Mouse (Mus musculus) stomach, embryonic 15.5 days (tissue): ENCODE data around the gene Wdr77. TPM values are rescaled to one million over a fixed set of nuclear protein-coding genes. Genes with fewer than 3 reads are reported as not detected.

ENCODE experiments used
- ATAC-seq: fragments of 200-750 bp; cut with Nextera tagmentation; 2 replicates; pipeline ENCODE4 v1.8.0; 2017; ENCODE audit warnings: low read depth, moderate number of reproducible peaks, moderate TSS enrichment; ENCODE audit not compliant: insufficient read depth, low FRiP score
- H3K27ac ChIP-seq: fragments of 300-500 bp; sonication (generic); 2 replicates; pipeline ENCODE4 v1.5.1; 2015; ENCODE audit warnings: mild to moderate bottlenecking, inconsistent platforms
- H3K27me3 ChIP-seq: fragments of 300-500 bp; sonication (generic); replicated peaks from 2 replicates; pipeline ENCODE4 v1.6.1; 2015; ENCODE audit warnings: inconsistent platforms
- H3K36me3 ChIP-seq: fragments of 300-500 bp; sonication (generic); 2 replicates; pipeline ENCODE4 v1.6.1; 2015; ENCODE audit warnings: inconsistent platforms
- H3K4me1 ChIP-seq: fragments of 300-500 bp; sonication (generic); 2 replicates; pipeline ENCODE4 v1.6.1; 2015; ENCODE audit warnings: inconsistent platforms
- H3K4me2 ChIP-seq: fragments of 300-500 bp; sonication (generic); 2 replicates; pipeline ENCODE4 v1.6.1; 2015; ENCODE audit warnings: mild to moderate bottlenecking, inconsistent platforms
- H3K4me3 ChIP-seq: fragments of 300-500 bp; sonication (generic); replicated peaks from 2 replicates; pipeline ENCODE4 v1.5.1; 2015; ENCODE audit warnings: inconsistent platforms
- H3K9ac ChIP-seq: fragments of 300-500 bp; sonication (generic); 2 replicates; pipeline ENCODE4 v1.6.1; 2015; ENCODE audit warnings: inconsistent platforms
- H3K9me3 ChIP-seq: fragments of 300-500 bp; sonication (generic); 2 replicates; pipeline ENCODE4 v1.6.1; 2016; ENCODE audit warnings: inconsistent platforms
- whole genome bisulfite sequencing: fragments of 180-500 bp; shearing (Covaris S2); methylation state at CpG from one replicate; pipeline ENCODE4 v1.1.7; 2015; 5-methylcytosine and 5-hydroxymethylcytosine counted together
- polyA plus RNA-seq: library from polyadenylated mRNA; unstranded; fragments of >200 nt; fragmentation: Nextera tagmentation; extraction: Ambion mirVana; gene quantifications from 2 replicates; pipeline ENCODE4 v1.2.1, GENCODE M21; 2015

The Wdr77 gene
- polyA plus RNA-seq, 1 experiment from 2014 or later: 118 TPM

DNA sequence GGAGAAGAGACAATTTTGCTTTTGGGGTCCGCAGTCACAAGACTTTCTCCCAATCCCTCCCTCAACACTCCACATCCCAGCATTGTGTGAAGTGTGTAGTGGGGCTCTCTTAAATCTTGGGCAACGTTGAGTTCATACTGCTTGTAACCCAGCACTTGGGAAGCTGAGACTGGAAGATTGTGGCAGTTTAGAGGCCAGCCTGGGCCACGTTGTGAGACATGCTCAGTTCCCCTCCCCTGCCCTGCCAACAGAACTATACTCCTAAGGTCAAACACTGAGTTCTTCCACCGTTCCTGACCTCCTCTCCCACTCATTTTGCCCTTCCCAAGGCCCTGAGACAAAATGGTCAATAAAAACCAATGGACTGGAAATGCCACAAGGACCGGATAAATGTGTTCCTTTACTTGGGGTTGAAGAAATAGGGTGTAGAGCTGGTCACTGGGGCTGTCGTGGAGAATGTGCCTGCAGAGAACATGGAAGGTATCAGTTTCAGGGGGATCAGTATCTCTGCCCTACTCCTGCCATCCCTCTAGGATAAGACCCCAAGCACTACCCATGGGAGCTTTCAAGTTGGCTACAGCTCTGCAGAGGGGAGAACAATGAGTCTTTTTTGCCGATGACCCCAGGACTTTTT lies 31.5 kb upstream of the Wdr77 start:
- no peak overlapping the region for H3K9ac ChIP-seq
- H3K36me3 ChIP-seq: no peaks in the 10 kb centered on the region
- H3K27me3 ChIP-seq: no peaks in the 10 kb centered on the region
- WGBS: 75% methylated on average over 7 of the region's 7 CpGs
- H3K9me3 ChIP-seq: no peaks in the 10 kb centered on the region
- no peak overlapping the region for H3K4me2 ChIP-seq
- no peaks in the 10 kb centered on the region for H3K4me1 ChIP-seq
- no peak for ATAC-seq
- H3K4me3 ChIP-seq: no peak overlapping the region
- no peak overlapping the region for H3K27ac ChIP-seq

DNA sequence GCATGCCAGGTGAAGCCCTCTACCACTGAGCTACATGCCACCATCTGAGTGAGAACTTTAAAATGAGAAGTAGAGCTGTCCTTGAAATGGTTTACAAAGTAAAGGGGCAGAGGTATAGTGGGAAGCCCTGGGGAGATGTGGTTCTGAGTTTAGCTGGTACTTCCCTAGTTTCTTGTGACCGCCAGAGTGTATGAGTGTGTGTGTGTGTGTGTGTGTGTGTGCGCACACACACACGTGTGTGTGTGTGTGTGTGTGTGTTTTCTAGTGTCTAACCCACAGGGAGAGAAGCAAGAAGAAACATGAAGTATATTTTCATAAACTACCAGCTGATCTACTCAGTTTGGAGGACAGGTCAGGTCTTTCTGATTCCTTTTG lies 31.0 kb upstream of the Wdr77 start:
- Histone ChIP-seq H3K36me3 (no peaks in the 10 kb centered on the region), H3K9me3 (no peaks in the 10 kb centered on the region), H3K27me3 (no peaks in the 10 kb centered on the region), H3K27ac (no peak overlapping the region), H3K4me2 (no peak overlapping the region), H3K9ac (no peak overlapping the region), H3K4me3 (no peak overlapping the region), H3K4me1 (no peaks in the 10 kb centered on the region)
- no peak for ATAC-seq
- WGBS: 78% methylated on average over 3 of the region's 3 CpGs

DNA sequence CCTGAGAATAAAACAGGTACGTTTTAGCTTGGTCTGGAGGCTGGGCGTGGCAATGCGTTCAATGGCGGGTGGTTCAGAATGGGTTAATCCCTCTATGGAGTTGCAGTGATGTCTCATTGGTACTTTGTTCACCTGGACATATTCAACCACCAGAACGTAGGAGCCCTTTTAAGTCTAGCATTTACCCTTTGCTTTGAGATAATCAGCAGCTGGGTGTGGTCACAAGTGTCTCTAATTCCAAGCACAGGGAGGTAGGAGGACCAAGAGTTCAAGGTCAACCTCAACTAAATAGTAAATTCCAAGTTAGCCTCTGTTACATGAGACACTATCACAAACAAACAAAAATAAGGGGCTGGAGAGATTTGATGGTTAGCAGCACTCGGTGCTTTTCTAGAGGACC lies 30.4 kb upstream of the Wdr77 start:
- 77% methylated on average over 6 of the region's 6 CpGs for WGBS
- Histone ChIP-seq H3K4me3 (no peak overlapping the region), H3K9me3 (no peaks in the 10 kb centered on the region), H3K36me3 (no peaks in the 10 kb centered on the region), H3K4me2 (no peak overlapping the region), H3K4me1 (no peaks in the 10 kb centered on the region), H3K27ac (no peak overlapping the region), H3K9ac (no peak overlapping the region), H3K27me3 (no peaks in the 10 kb centered on the region)
- ATAC-seq: no peak

DNA sequence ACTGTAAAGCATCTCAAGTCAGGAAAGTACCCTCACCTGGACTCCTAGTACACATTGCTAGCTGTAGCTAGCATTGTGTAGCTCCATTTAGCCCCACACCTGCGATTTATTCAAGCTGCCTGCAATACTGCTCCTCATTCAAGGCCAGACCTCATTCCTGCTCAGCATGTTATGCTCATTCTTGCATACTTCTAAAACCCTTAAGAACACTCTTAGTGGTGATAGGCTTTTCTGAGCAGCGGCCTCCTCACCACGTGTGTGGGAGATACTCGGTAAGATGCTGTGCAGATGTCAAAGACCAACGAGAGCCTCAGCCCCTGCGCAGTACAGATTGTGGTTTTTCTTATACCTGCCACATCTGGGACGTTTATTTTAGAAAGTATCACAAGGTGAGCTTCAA lies 29.3 kb upstream of the Wdr77 start:
- WGBS: 79% methylated on average over 7 of the region's 7 CpGs
- no peak overlapping the region for H3K4me3 ChIP-seq
- H3K4me2 ChIP-seq: no peak overlapping the region
- ATAC-seq: no peak
- no peak overlapping the region for H3K27ac ChIP-seq
- no peaks in the 10 kb centered on the region for H3K9me3 ChIP-seq
- H3K36me3 ChIP-seq: no peaks in the 10 kb centered on the region
- no peak overlapping the region for H3K9ac ChIP-seq
- H3K27me3 ChIP-seq: no peaks in the 10 kb centered on the region
- H3K4me1 ChIP-seq: no peaks in the 10 kb centered on the region

DNA sequence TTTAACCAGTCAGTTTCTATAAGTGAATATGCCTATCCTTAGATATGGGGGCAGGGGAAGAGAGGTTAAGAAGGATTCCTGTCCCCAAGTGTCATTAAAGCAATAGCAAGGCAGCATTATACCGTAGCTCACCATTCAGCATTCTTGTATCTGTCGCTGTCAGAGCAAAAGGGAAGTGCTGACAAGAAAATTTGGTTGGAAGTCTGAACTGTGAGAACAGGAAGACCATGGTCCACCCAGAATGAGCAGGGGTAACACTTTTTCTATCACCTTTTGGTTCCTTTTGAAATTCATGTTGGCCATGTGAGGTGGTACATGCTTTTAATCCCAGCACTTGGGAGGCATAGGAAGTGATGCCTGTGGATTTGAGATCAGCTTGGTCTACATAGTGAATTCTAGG lies 28.1 kb upstream of the Wdr77 start:
- no peaks in the 10 kb centered on the region for H3K9me3 ChIP-seq
- no peaks in the 10 kb centered on the region for H3K4me1 ChIP-seq
- 72% methylated on average over 2 of the region's 2 CpGs for WGBS
- ATAC-seq: no peak
- H3K27ac ChIP-seq: no peak overlapping the region
- no peaks in the 10 kb centered on the region for H3K27me3 ChIP-seq
- H3K4me3 ChIP-seq: no peak overlapping the region
- no peaks in the 10 kb centered on the region for H3K36me3 ChIP-seq
- H3K4me2 ChIP-seq: no peak overlapping the region
- H3K9ac ChIP-seq: no peak overlapping the region

DNA sequence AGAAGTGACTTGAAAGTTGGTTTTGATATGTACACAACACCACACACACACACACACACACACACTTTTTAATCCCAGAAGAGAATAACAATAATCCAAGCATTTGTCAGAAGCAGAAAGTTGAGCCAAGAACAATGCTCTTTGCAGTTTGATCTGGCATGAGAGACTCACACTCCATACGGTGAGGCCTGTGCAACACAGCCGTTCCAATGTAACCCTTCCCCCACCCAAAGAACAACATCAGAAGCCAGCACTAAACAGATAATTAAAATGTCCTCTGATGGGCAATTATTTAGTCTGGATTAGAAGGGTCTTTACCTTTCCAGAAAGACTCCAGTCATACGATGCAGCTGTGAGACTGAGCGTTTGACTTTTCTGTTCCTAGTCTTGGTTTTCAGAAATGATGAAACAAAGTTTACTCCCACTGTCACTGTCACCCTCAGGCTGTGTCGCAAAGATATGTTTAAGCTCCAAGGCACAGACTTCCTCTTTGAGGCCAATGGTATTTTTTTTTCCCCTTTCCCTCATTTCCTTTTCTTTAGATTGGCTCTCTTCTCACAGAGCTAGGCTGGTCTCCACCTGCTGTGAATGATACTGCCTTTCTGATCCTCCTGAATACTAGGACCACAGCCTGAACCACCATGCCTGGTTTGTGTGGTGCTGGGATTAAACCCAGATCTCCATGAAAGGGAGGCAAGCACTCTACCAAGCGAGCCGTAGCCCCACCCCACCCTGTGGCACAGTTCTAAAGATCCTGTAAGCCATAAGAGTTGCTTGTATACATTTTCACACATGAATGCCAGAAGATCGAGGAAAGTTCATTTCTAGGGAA lies 26.7 kb upstream of the Wdr77 start, which contains the start of gene I830077J02Rik:
I830077J02Rik (minus strand) TSS at position 425 of the 832 bp plus-strand sequence.
- Histone ChIP-seq H3K27me3 (no peaks in the 10 kb centered on the region), H3K4me3 (no peak within 1 kb of the TSS), H3K9me3 (no peaks in the 10 kb centered on the region), H3K4me1 (no peaks in the 10 kb centered on the region), H3K36me3 (no peaks in the 10 kb centered on the region), H3K4me2 (no peak within 1 kb of the TSS), H3K9ac (no peak within 1 kb of the TSS), H3K27ac (no peak within 1 kb of the TSS)
- 78% methylated on average over 8 of the region's 8 CpGs for WGBS
- ATAC-seq: no peak

DNA sequence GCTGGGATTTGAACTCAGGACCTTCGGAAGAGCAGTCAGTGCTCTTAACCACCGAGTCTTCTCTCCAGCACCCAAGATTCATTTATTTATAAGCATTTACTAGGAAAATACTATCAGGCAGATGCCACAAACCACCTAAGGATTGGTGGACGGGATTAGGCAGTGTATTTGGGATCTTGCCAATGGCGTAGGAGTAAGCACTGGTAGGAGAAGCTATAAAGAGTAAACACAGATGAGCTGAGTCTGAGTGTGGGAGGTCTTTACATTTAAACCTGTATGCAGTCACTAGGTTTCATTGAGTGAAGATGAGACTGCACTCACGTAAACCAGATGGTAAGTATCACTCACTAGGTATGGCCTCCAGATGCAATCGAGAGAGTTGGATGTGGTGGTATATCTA lies 25.2 kb upstream of the Wdr77 start:
- H3K27me3 ChIP-seq: no peaks in the 10 kb centered on the region
- no peak overlapping the region for H3K9ac ChIP-seq
- WGBS: 91% methylated on average over 6 of the region's 6 CpGs
- H3K4me2 ChIP-seq: no peak overlapping the region
- no peak overlapping the region for H3K4me3 ChIP-seq
- ATAC-seq: no peak
- no peaks in the 10 kb centered on the region for H3K9me3 ChIP-seq
- no peak overlapping the region for H3K27ac ChIP-seq
- H3K4me1 ChIP-seq: no peaks in the 10 kb centered on the region
- 0 out of 2 replicates have a peak, but pooled peaks cover 4% of the 10 kb centered on the region for H3K36me3 ChIP-seq

DNA sequence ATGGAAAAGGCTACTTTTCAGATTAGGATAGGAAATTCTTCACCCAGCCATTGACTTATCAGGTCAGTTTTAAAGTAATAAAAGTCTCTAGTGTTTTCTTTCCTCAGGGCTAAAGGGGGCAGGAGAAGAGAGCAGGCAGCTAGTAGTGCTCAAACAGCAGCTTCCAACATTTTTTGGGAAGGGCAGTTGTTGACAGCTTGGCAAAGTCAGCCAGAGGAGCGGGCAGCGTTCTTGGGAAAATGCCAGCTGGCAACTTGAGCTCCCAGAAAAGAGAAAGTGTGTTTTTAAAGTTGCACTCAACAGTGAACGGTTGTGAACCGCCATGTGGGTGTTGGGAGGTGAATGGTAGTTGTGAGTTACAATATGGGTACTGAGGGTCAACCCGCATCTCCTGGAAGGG lies 24.1 kb upstream of the Wdr77 start:
- H3K9me3 ChIP-seq: no peaks in the 10 kb centered on the region
- 75% methylated on average over 5 of the region's 5 CpGs for WGBS
- H3K4me2 ChIP-seq: no peak overlapping the region
- ATAC-seq: no peak
- H3K4me3 ChIP-seq: no peak overlapping the region
- H3K9ac ChIP-seq: no peak overlapping the region
- 0 out of 2 replicates have a peak, but pooled peaks cover 4% of the 10 kb centered on the region for H3K36me3 ChIP-seq
- no peaks in the 10 kb centered on the region for H3K4me1 ChIP-seq
- H3K27ac ChIP-seq: no peak overlapping the region
- H3K27me3 ChIP-seq: no peaks in the 10 kb centered on the region

DNA sequence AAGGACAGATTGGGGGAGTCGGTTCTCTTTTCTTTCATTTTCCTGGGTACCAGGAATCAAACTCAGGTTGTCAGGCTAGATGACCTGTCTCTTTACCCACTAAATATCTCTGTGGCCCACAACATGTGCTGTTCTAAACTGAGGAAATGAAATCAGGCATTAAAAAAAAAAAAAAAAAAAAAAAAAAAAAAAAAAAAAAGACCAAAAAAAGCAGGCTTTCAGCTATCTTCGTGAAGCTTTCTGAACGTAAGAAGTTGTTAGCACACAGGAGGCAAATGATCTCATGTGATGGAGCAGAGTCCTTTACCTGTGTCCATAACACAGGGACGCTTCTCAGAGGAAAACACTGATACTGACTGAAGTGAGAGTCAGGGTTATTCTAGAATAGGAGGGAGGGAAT lies 23.1 kb upstream of the Wdr77 start:
- no peaks in the 10 kb centered on the region for H3K27me3 ChIP-seq
- no peak overlapping the region for H3K4me3 ChIP-seq
- H3K9ac ChIP-seq: no peak overlapping the region
- H3K4me2 ChIP-seq: no peak overlapping the region
- no peaks in the 10 kb centered on the region for H3K9me3 ChIP-seq
- no peaks in the 10 kb centered on the region for H3K4me1 ChIP-seq
- ATAC-seq: no peak
- H3K36me3 ChIP-seq: peaks cover 8% of the 10 kb centered on the region; the same call in 1 of the 2 replicates
- 79% methylated on average over 4 of the region's 4 CpGs for WGBS
- no peak overlapping the region for H3K27ac ChIP-seq

DNA sequence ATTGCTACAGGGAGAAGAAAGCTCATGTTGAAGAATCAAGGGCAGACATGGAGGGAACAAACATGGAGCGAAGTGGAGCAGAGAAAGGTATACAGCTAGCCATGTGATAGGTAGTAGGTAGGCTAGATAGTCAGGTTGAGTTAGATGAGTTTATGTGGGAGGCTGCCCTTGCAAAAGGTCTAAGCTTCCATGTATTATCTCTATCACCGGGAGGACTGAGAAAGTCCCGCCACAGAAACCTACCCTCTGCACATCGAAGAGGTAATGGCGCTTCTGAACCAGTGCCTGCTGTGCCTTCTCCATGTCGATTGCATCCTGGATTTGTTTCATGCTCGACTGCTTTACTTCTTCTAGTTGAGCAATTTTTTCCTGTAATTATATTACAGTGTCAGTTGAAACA lies 7.8 kb upstream of the Wdr77 start:
- WGBS: 91% methylated on average over 7 of the region's 7 CpGs
- peaks cover 35% of the 10 kb centered on the region for H3K36me3 ChIP-seq
- no peaks in the 10 kb centered on the region for H3K27me3 ChIP-seq
- H3K9ac ChIP-seq: no peak overlapping the region
- no peak for ATAC-seq
- no peak overlapping the region for H3K27ac ChIP-seq
- no peak overlapping the region for H3K4me2 ChIP-seq
- H3K4me3 ChIP-seq: no peak overlapping the region
- H3K9me3 ChIP-seq: no peaks in the 10 kb centered on the region
- no peaks in the 10 kb centered on the region for H3K4me1 ChIP-seq

DNA sequence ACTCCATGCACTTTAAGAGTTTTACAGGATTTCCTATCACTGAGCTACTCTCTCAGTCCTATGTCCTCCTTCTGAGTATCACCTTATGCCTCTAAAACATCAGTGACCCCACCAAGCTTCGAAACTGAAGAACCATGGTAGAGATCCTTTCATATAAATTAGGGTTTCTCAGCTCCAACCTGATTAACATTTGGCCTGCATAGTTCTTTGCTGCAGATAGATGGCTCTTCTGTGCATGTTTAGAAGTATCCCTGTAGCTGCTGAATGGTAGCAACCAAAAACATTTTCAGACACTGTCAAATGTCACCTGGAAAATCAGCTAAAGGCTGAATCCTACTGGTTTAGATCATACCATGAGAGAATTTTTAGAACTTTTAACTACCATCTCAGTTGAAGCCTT lies 1.9 kb upstream of the Wdr77 start:
- no peak overlapping the region for H3K27ac ChIP-seq
- no peaks in the 10 kb centered on the region for H3K9me3 ChIP-seq
- WGBS: 98% methylated on average over 1 of the region's 1 CpGs
- H3K4me1 ChIP-seq: peaks cover 19% of the 10 kb centered on the region
- H3K36me3 ChIP-seq: peaks cover 16% of the 10 kb centered on the region
- no peak overlapping the region for H3K4me3 ChIP-seq
- ATAC-seq: no peak
- H3K27me3 ChIP-seq: no peaks in the 10 kb centered on the region
- H3K4me2 ChIP-seq: no peak overlapping the region; the same call in 1 of the 2 replicates
- no peak overlapping the region for H3K9ac ChIP-seq

DNA sequence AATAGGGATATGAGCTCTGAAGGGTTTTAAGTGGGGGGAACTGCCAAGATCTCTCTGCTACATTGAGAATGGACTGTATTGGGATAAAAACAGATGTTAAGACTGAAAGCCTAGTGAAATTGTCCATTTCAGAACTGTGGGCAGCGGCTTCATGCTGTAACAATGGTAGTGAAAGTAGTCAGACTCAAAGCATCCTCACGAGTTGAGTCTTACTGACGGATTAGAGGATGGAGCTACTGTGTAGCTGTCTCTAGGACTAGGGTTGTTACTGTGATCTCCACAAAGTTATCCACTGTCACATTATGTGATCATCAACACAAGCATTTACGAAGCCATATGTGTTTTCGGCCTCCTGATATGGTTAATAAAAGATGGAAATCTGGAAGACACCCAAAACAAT lies 965 bp upstream of the Wdr77 start:
- H3K27ac ChIP-seq: peak overlapping the region; percentile 94; the same call in 1 of the 2 replicates
- peak overlapping the region; percentile 93 for H3K9ac ChIP-seq
- no peaks in the 10 kb centered on the region for H3K9me3 ChIP-seq
- H3K27me3 ChIP-seq: no peaks in the 10 kb centered on the region
- peak overlapping the region; percentile 96 for H3K4me3 ChIP-seq
- WGBS: 32% methylated on average over 5 of the region's 5 CpGs
- ATAC-seq: no peak
- H3K36me3 ChIP-seq: peaks cover 23% of the 10 kb centered on the region
- H3K4me1 ChIP-seq: peaks cover 19% of the 10 kb centered on the region
- H3K4me2 ChIP-seq: peak overlapping the region; percentile 60
